In the genomic region with DNA sequence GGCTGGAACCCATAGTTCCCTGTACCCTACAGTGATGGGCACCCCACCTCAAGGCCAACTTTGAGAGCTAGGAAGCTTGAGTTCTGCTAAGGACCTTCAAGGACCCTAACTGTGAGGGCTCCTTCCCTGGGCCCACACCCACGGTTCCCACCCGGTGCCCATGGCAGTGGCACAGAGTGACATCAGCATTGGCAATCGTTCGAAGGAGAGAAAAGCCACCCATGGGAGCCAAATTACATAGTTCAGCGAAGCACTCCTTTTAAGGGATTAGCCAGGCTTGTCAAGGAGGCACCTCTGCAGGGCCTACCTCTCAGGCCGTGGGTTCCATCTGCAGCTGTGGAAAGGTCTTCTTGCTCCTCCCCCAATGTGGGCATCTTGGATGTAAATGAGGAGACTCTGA, we compare ENCODE assay signal across 22 mouse cellular contexts. TPM values are rescaled to one million over a fixed set of nuclear protein-coding genes. Genes with fewer than 3 reads are reported as not detected.
DNase-seq lines count a peak whose midpoint lies in the region; ATAC-seq and TF ChIP-seq lines count a peak whose summit lies in the region.
"Had no signal": no experiment of that assay in that cellular context is flagged by ENCODE, and none has a peak within 500 bp of the region (broad histone marks: within the 10 kb centered on the region; RNA-seq: fewer than 3 reads in every experiment).

No protein-coding gene starts in this region.

- H3K36me3 ChIP-seq in embryonic facial prominence, embryonic 13.5 days = no peaks in the 10 kb centered on the region
- H3K36me3 ChIP-seq in embryonic facial prominence, embryonic 10.5 days (replicated peaks) = no peaks in the 10 kb centered on the region
- H3K36me3 ChIP-seq in spleen, adult 2 months (ENCODE audit: control insufficient read depth, insufficient read depth, low read length) = no peaks in the 10 kb centered on the region
- H3K36me3 ChIP-seq in myocyte (ENCODE audit: control insufficient read depth, insufficient read depth) = no peaks in the 10 kb centered on the region
- H3K36me3 ChIP-seq: embryonic facial prominence, embryonic 12.5 days; forebrain, embryonic 10.5 days; heart, embryonic 12.5 days; hindbrain, embryonic 10.5 days; hindbrain, embryonic 15.5 days had no signal

- 72% methylated on average over 6 of the region's 6 CpGs for WGBS in embryonic facial prominence, embryonic 13.5 days
- 88% methylated on average over 6 of the region's 6 CpGs for WGBS in embryonic facial prominence, embryonic 10.5 days
- WGBS in spleen, adult 2 months = 57% methylated on average over 6 of the region's 6 CpGs

- intact Hi-C loops in left cerebral cortex, postnatal 14 days (cut with DNase I) = no loop called here

- 0 out of 2 replicates have a peak overlapping the region, but pooled peaks have one; percentile 7 for H3K9ac ChIP-seq in embryonic facial prominence, embryonic 13.5 days
- H3K9ac ChIP-seq: embryonic facial prominence, embryonic 12.5 days; hindbrain, embryonic 15.5 days had no signal

- peaks cover 31% of the 10 kb centered on the region for H3K4me1 ChIP-seq in embryonic facial prominence, embryonic 13.5 days
- peaks cover 40% of the 10 kb centered on the region for H3K4me1 ChIP-seq in embryonic facial prominence, embryonic 10.5 days
- peaks cover 3% of the 10 kb centered on the region; the same call in 1 of the 2 replicates for H3K4me1 ChIP-seq in spleen, adult 2 months (ENCODE audit: control insufficient read depth, insufficient read depth, insufficient read length)

- no peak overlapping the region for H3K4me3 ChIP-seq in embryonic facial prominence, embryonic 13.5 days
- H3K4me3 ChIP-seq in embryonic facial prominence, embryonic 10.5 days = no peak overlapping the region
- no peak overlapping the region for H3K4me3 ChIP-seq in spleen, adult 2 months (ENCODE audit: extremely low read depth, insufficient read depth, insufficient read length)
- H3K4me3 ChIP-seq in myocyte = no peak overlapping the region
- H3K4me3 ChIP-seq: embryonic facial prominence, embryonic 12.5 days; forebrain, embryonic 10.5 days; heart, adult 2 months; heart, embryonic 12.5 days; hindbrain, embryonic 10.5 days; hindbrain, embryonic 15.5 days had no signal

- H3ac ChIP-seq in myocyte (ENCODE audit: control insufficient read depth, insufficient read length) = no peak overlapping the region

- TF ChIP-seq CTCF in spleen, adult 2 months (IDR thresholded peaks at IDR 0.05; ENCODE audit: extremely low read depth, insufficient read depth, insufficient read length, insufficient replicate concordance) = no peak

- no peaks in the 10 kb centered on the region for H3K79me2 ChIP-seq in myocyte (ENCODE audit: control insufficient read depth, insufficient read depth)

- no peaks in the 10 kb centered on the region for H3K27me3 ChIP-seq in embryonic facial prominence, embryonic 13.5 days
- H3K27me3 ChIP-seq in embryonic facial prominence, embryonic 10.5 days (replicated peaks; ENCODE audit: low read depth, poor library complexity, severe bottlenecking) = peaks cover 13% of the 10 kb centered on the region; the same call in 1 of the 2 replicates
- no peaks in the 10 kb centered on the region for H3K27me3 ChIP-seq in spleen, adult 2 months (ENCODE audit: control insufficient read depth, insufficient read depth, low read length)
- no peaks in the 10 kb centered on the region for H3K27me3 ChIP-seq in myocyte (ENCODE audit: control insufficient read depth, insufficient read depth, insufficient read length)
- H3K27me3 ChIP-seq: hindbrain, embryonic 15.5 days had no signal

- H3K27ac ChIP-seq in embryonic facial prominence, embryonic 13.5 days = no peak overlapping the region
- H3K27ac ChIP-seq in embryonic facial prominence, embryonic 10.5 days (replicated peaks) = no peak overlapping the region
- H3K27ac ChIP-seq in spleen, adult 2 months (ENCODE audit: insufficient read depth, low read length) = 0 out of 2 replicates have a peak overlapping the region, but pooled peaks have one; percentile 8
- H3K27ac ChIP-seq: embryonic facial prominence, embryonic 12.5 days; forebrain, embryonic 10.5 days; heart, adult 2 months; hindbrain, embryonic 10.5 days; hindbrain, embryonic 15.5 days had no signal

- ATAC-seq in embryonic facial prominence, embryonic 13.5 days (ENCODE audit: insufficient number of reproducible peaks, insufficient read depth, low FRiP score, low TSS enrichment, low read depth) = no peak
- ATAC-seq: forebrain, embryonic 14.5 days had no signal

- H3K9me3 ChIP-seq in embryonic facial prominence, embryonic 13.5 days = no peaks in the 10 kb centered on the region
- H3K9me3 ChIP-seq in embryonic facial prominence, embryonic 10.5 days = no peaks in the 10 kb centered on the region
- H3K9me3 ChIP-seq: embryonic facial prominence, embryonic 12.5 days; forebrain, embryonic 10.5 days; heart, embryonic 12.5 days; hindbrain, embryonic 10.5 days; hindbrain, embryonic 15.5 days had no signal

- H3K4me2 ChIP-seq in embryonic facial prominence, embryonic 13.5 days = no peak overlapping the region
- H3K4me2 ChIP-seq in myocyte (ENCODE audit: low read depth) = peak overlapping the region; percentile 70
- H3K4me2 ChIP-seq: embryonic facial prominence, embryonic 12.5 days; hindbrain, embryonic 15.5 days had no signal

- DNase-seq in embryonic facial prominence, embryonic 10.5 days (ENCODE audit: low spot score) = no peak
- no peak for DNase-seq in spleen, adult 2 months (ENCODE audit: low read depth in 1 of 2, low spot score in 2 of 2)
- no peak for DNase-seq in spleen, postnatal 4 days (ENCODE audit: low spot score in 2 of 2)
- DNase-seq in layer of hippocampus, adult 9-10 months (ENCODE audit: low spot score) = no peak
- DNase-seq in left cerebral cortex, postnatal 14 days (ENCODE audit: low spot score in 2 of 2) = no peak
- DNase-seq: adrenal gland, adult 8-10 months; adrenal gland, postnatal 36 days; cerebellum, adult 11 months; cerebellum, adult 8-10 months; cerebellum, postnatal 14 days; embryo, embryonic 11 days; heart, adult 2 months had no signal

- no peak for TF ChIP-seq POLR2A in spleen, adult 2 months (IDR thresholded peaks at IDR 0.05; ENCODE audit: low read depth, low read length)
- no peak for TF ChIP-seq POLR2A in myocyte (IDR thresholded peaks at IDR 0.05; ENCODE audit: insufficient read length, low read depth)

TF ChIP-seq in myocyte, 11 proteins besides CTCF, POLR2A, EP300 and RAD21:
- no peak for TF ChIP-seq TCF12 (IDR thresholded peaks at IDR 0.05; ENCODE audit: insufficient read depth, poor library complexity, severe bottlenecking)
- TF ChIP-seq SRF (IDR thresholded peaks at IDR 0.05; ENCODE audit: control insufficient read depth, insufficient read length, low read depth) = peak; percentile 62
- no peak for TF ChIP-seq CEBPB (IDR thresholded peaks at IDR 0.05; ENCODE audit: insufficient read depth, poor library complexity, severe bottlenecking)
- TF ChIP-seq POLR2AphosphoS2 (IDR thresholded peaks at IDR 0.05; ENCODE audit: insufficient read length, low read depth) = no peak
- no peak for TF ChIP-seq E2F4 (IDR thresholded peaks at IDR 0.05; ENCODE audit: insufficient read depth)

RNA-seq across cellular contexts. Expression of a gene that starts 1.9 kb away (rescaled TPM):
- polyA plus RNA-seq in embryonic facial prominence, embryonic 13.5 days (2015; fragmentation: Nextera tagmentation; extraction: Ambion mirVana) = 2.5 and 3.1 TPM in 2 replicates
- polyA plus RNA-seq in embryonic facial prominence, embryonic 10.5 days (2016; fragmentation: Nextera tagmentation; extraction: Ambion mirVana) = 0.04 and 0.16 TPM in 2 replicates
- polyA plus RNA-seq in spleen, adult 2 months (2012; rRNA removed) = 9.9 and 13.6 TPM in 2 replicates
- polyA plus RNA-seq in myocyte (2012; fragmentation: generic; extraction: Trizol) = 7.7 TPM
- total RNA-seq in left cerebral cortex, postnatal 14 days (2021) = 1 to 10 TPM; 1.6 to 1.9 TPM
- total RNA-seq: CH12.LX had no signal
- polyA plus RNA-seq: forebrain, embryonic 14.5 days had no signal

RNA-seq across cellular contexts. Expression of a gene that starts 42.8 kb away (rescaled TPM):
- 19.6 and 23.1 TPM in 2 replicates for polyA plus RNA-seq in embryonic facial prominence, embryonic 13.5 days (2015; fragmentation: Nextera tagmentation; extraction: Ambion mirVana)
- 16.2 and 17.4 TPM in 2 replicates for polyA plus RNA-seq in embryonic facial prominence, embryonic 10.5 days (2016; fragmentation: Nextera tagmentation; extraction: Ambion mirVana)
- polyA plus RNA-seq in spleen, adult 2 months (2012; rRNA removed) = 0.86 and 1.7 TPM in 2 replicates
- 0.04 TPM for polyA plus RNA-seq in myocyte (2012; fragmentation: generic; extraction: Trizol)
- under 1 TPM; 0.22 to 0.30 TPM for total RNA-seq in left cerebral cortex, postnatal 14 days (2021)
- total RNA-seq: gastrocnemius, adult 8-10 months had no signal
